Mouse (Mus musculus) limb, embryonic 11.5 days (tissue): ENCODE measurements at regions not wholly inside any gene's neighbourhood (a gene's known extent, or its start where the extent isn't known, plus 50 kb on each side); places are given as distances from the start of the nearest gene placed in this dataset.
A peak's percentile ranks its signal among the peaks of the same experiment; 100 is the strongest.

Source experiments
- ATAC-seq: fragments of 200-750 bp; cut with Nextera tagmentation; 2 replicates; pipeline ENCODE4 v1.8.0; 2017; ENCODE audit warnings: low read depth; ENCODE audit not compliant: insufficient number of reproducible peaks, low FRiP score, low TSS enrichment
- DNase-seq: peaks from one replicate; pipeline ENCODE4 v3.0.0-alpha.2; 2015; ENCODE audit warnings: low spot score
- H3K27ac ChIP-seq: fragments of 300-500 bp; sonication (generic); replicated peaks from 2 replicates; pipeline ENCODE4 v1.5.1; 2014; ENCODE audit warnings: low read depth, mild to moderate bottlenecking, low read length
- H3K27me3 ChIP-seq: fragments of 300-500 bp; sonication (generic); 2 replicates; pipeline ENCODE4 v1.6.1; 2014; ENCODE audit warnings: mild to moderate bottlenecking, low read length, mixed read lengths; ENCODE audit not compliant: control insufficient read depth, insufficient read depth
- H3K36me3 ChIP-seq: fragments of 300-500 bp; sonication (generic); 2 replicates; pipeline ENCODE4 v1.6.1; 2014; ENCODE audit warnings: mild to moderate bottlenecking, low read length, moderate library complexity, mixed read lengths; ENCODE audit not compliant: control insufficient read depth, insufficient read depth
- H3K4me1 ChIP-seq: fragments of 300-500 bp; sonication (generic); 2 replicates; pipeline ENCODE4 v1.6.1; 2014; ENCODE audit warnings: low read length, mixed read lengths; ENCODE audit not compliant: control insufficient read depth, insufficient read depth
- H3K4me2 ChIP-seq: fragments of 300-500 bp; sonication (generic); 2 replicates; pipeline ENCODE4 v1.6.1; 2014; ENCODE audit warnings: low read depth, mild to moderate bottlenecking, moderate library complexity; ENCODE audit not compliant: severe bottlenecking
- H3K4me3 ChIP-seq: fragments of 300-500 bp; sonication (generic); 2 replicates; pipeline ENCODE4 v1.5.1; 2014; ENCODE audit warnings: low read depth, low read length
- H3K9ac ChIP-seq: fragments of 300-500 bp; sonication (generic); 2 replicates; pipeline ENCODE4 v1.6.1; 2014; ENCODE audit warnings: mild to moderate bottlenecking, low read length
- H3K9me3 ChIP-seq: fragments of 300-500 bp; sonication (generic); 2 replicates; pipeline ENCODE4 v1.6.1; 2016; ENCODE audit warnings: low read length; ENCODE audit not compliant: control insufficient read depth
- WGBS: fragments of 180-500 bp; shearing (Covaris S2); extraction: QIAGEN DNeasy Blood & Tissue Kit; methylation state at CpG from one replicate; pipeline ENCODE4 v1.1.7; 2014; 5-methylcytosine and 5-hydroxymethylcytosine counted together

GRCm38 (mm10) chr12:9802284-9802683 lies 232.4 kb downstream of the Osr1 start:
- Histone ChIP-seq H3K4me3 (no peak overlapping the region), H3K36me3 (no peaks in the 10 kb centered on the region), H3K4me2 (no peak overlapping the region), H3K9ac (no peak overlapping the region), H3K4me1 (no peaks in the 10 kb centered on the region), H3K9me3 (no peaks in the 10 kb centered on the region), H3K27ac (no peak overlapping the region), H3K27me3 (no peaks in the 10 kb centered on the region)
- WGBS, result 65% methylated on average over 3 of the region's 3 CpGs
- ATAC-seq (peak; percentile 51; the same call in 1 of the 2 replicates), DNase-seq (no peak)

GRCm38 (mm10) chr12:9807406-9807805 lies 237.5 kb downstream of the Osr1 start:
- H3K9ac ChIP-seq, result no peak overlapping the region
- no peak overlapping the region for H3K27ac ChIP-seq
- H3K4me1 ChIP-seq, result no peaks in the 10 kb centered on the region
- H3K4me3 ChIP-seq, result no peak overlapping the region
- ATAC-seq, result no peak
- no peaks in the 10 kb centered on the region for H3K9me3 ChIP-seq
- no peaks in the 10 kb centered on the region for H3K36me3 ChIP-seq
- H3K4me2 ChIP-seq, result no peak overlapping the region
- no peak for DNase-seq
- H3K27me3 ChIP-seq, result no peaks in the 10 kb centered on the region
- 78% methylated on average over 1 of the region's 1 CpGs for WGBS

- no peak for DNase-seq
- no peak overlapping the region for H3K27ac ChIP-seq
- WGBS, result 60% methylated on average over 3 of the region's 3 CpGs
- no peak for ATAC-seq
- no peaks in the 10 kb centered on the region for H3K4me1 ChIP-seq
- no peaks in the 10 kb centered on the region for H3K36me3 ChIP-seq
- H3K9me3 ChIP-seq, result no peaks in the 10 kb centered on the region
- no peak overlapping the region for H3K9ac ChIP-seq
- no peak overlapping the region for H3K4me2 ChIP-seq
- no peak overlapping the region for H3K4me3 ChIP-seq
- no peaks in the 10 kb centered on the region for H3K27me3 ChIP-seq
Measured at GRCm38 (mm10) chr12:9833273-9833672, 263.4 kb downstream of the Osr1 start.

GRCm38 (mm10) chr12:9839198-9839845 lies 269.4 kb downstream of the Osr1 start:
- ATAC-seq, result no peak
- no peaks in the 10 kb centered on the region for H3K4me1 ChIP-seq
- no peak overlapping the region for H3K9ac ChIP-seq
- no peak overlapping the region for H3K4me2 ChIP-seq
- no peaks in the 10 kb centered on the region for H3K36me3 ChIP-seq
- no peak overlapping the region for H3K4me3 ChIP-seq
- no peak for DNase-seq
- H3K27me3 ChIP-seq, result no peaks in the 10 kb centered on the region
- WGBS, result 72% methylated on average over 5 of the region's 5 CpGs
- H3K9me3 ChIP-seq, result no peaks in the 10 kb centered on the region
- H3K27ac ChIP-seq, result no peak overlapping the region

- no peaks in the 10 kb centered on the region for H3K27me3 ChIP-seq
- no peaks in the 10 kb centered on the region for H3K9me3 ChIP-seq
- H3K4me2 ChIP-seq, result no peak overlapping the region
- no peak overlapping the region for H3K27ac ChIP-seq
- no peak overlapping the region for H3K4me3 ChIP-seq
- no peak overlapping the region for H3K9ac ChIP-seq
- ATAC-seq (no peak), DNase-seq (no peak)
- H3K36me3 ChIP-seq, result no peaks in the 10 kb centered on the region
- 69% methylated on average over 2 of the region's 2 CpGs for WGBS
- H3K4me1 ChIP-seq, result no peaks in the 10 kb centered on the region
Measured at GRCm38 (mm10) chr12:9839949-9840348, 270.0 kb downstream of the Osr1 start.

GRCm38 (mm10) chr12:9847034-9847433 lies 277.1 kb downstream of the Osr1 start:
- H3K36me3 ChIP-seq, result no peaks in the 10 kb centered on the region
- no peak overlapping the region for H3K4me2 ChIP-seq
- H3K4me1 ChIP-seq, result no peaks in the 10 kb centered on the region
- DNase-seq (no peak), ATAC-seq (no peak)
- no peak overlapping the region for H3K9ac ChIP-seq
- H3K9me3 ChIP-seq, result no peaks in the 10 kb centered on the region
- H3K27ac ChIP-seq, result no peak overlapping the region
- no peak overlapping the region for H3K4me3 ChIP-seq
- no peaks in the 10 kb centered on the region for H3K27me3 ChIP-seq
- 89% methylated on average over 2 of the region's 2 CpGs for WGBS

GRCm38 (mm10) chr12:9847465-9848205 lies 277.7 kb downstream of the Osr1 start:
- DNase-seq, result no peak
- 78% methylated on average over 7 of the region's 7 CpGs for WGBS
- no peak overlapping the region for H3K4me2 ChIP-seq

GRCm38 (mm10) chr12:9855503-9856024 lies 285.6 kb downstream of the Osr1 start:
- H3K36me3 ChIP-seq, result no peaks in the 10 kb centered on the region
- no peak for DNase-seq
- H3K27me3 ChIP-seq, result no peaks in the 10 kb centered on the region
- no peaks in the 10 kb centered on the region for H3K4me1 ChIP-seq
- H3K9ac ChIP-seq, result no peak overlapping the region
- no peak overlapping the region for H3K4me2 ChIP-seq
- H3K27ac ChIP-seq, result no peak overlapping the region
- no peak for ATAC-seq
- no peak overlapping the region for H3K4me3 ChIP-seq
- WGBS, result 83% methylated on average over 3 of the region's 3 CpGs
- no peaks in the 10 kb centered on the region for H3K9me3 ChIP-seq

More at GRCm38 (mm10) chr12:9847465-9848205, 277.7 kb downstream of the Osr1 start:
- H3K27me3 ChIP-seq, result no peaks in the 10 kb centered on the region
- no peaks in the 10 kb centered on the region for H3K36me3 ChIP-seq
- ATAC-seq, result no peak
- no peaks in the 10 kb centered on the region for H3K9me3 ChIP-seq
- no peaks in the 10 kb centered on the region for H3K4me1 ChIP-seq
- no peak overlapping the region for H3K27ac ChIP-seq
- H3K9ac ChIP-seq, result no peak overlapping the region
- no peak overlapping the region for H3K4me3 ChIP-seq
